Mouse (Mus musculus) limb, embryonic 12.5 days (tissue): ENCODE measurements at regions not wholly inside any gene's neighbourhood (a gene's known extent, or its start where the extent isn't known, plus 50 kb on each side); places are given as distances from the start of the nearest gene placed in this dataset.

Experiments
- ATAC-seq: fragments of 200-750 bp; cut with Nextera tagmentation; 2 replicates; pipeline ENCODE4 v1.8.0; 2017; ENCODE audit warnings: low read depth, moderate TSS enrichment; ENCODE audit not compliant: insufficient number of reproducible peaks, insufficient read depth, low FRiP score, low TSS enrichment
- H3K27ac ChIP-seq: fragments of 300-500 bp; sonication (generic); 2 replicates; pipeline ENCODE4 v1.5.1; 2016; ENCODE audit warnings: mild to moderate bottlenecking, moderate library complexity
- H3K27me3 ChIP-seq: fragments of 300-500 bp; sonication (generic); 2 replicates; pipeline ENCODE4 v1.6.1; 2016; ENCODE audit warnings: mild to moderate bottlenecking, moderate library complexity
- H3K36me3 ChIP-seq: fragments of 300-500 bp; sonication (generic); 2 replicates; pipeline ENCODE4 v1.6.1; 2016; ENCODE audit warnings: mild to moderate bottlenecking, moderate library complexity
- H3K4me1 ChIP-seq: fragments of 300-500 bp; sonication (generic); replicated peaks from 2 replicates; pipeline ENCODE4 v1.6.1; 2016
- H3K4me2 ChIP-seq: fragments of 300-500 bp; sonication (generic); 2 replicates; pipeline ENCODE4 v1.6.1; 2016; ENCODE audit warnings: mild to moderate bottlenecking, moderate library complexity
- H3K4me3 ChIP-seq: fragments of 300-500 bp; sonication (generic); replicated peaks from 2 replicates; pipeline ENCODE4 v1.5.1; 2016; ENCODE audit warnings: mild to moderate bottlenecking
- H3K9ac ChIP-seq: fragments of 300-500 bp; sonication (generic); replicated peaks from 2 replicates; pipeline ENCODE4 v1.6.1; 2016; ENCODE audit warnings: mild to moderate bottlenecking, moderate library complexity
- H3K9me3 ChIP-seq: fragments of 300-500 bp; sonication (generic); 2 replicates; pipeline ENCODE4 v1.6.1; 2016; ENCODE audit warnings: mild to moderate bottlenecking, moderate library complexity
- WGBS: fragments of 180-500 bp; shearing (Covaris S2); methylation state at CpG from one replicate; pipeline ENCODE4 v1.1.7; 2016; 5-methylcytosine and 5-hydroxymethylcytosine counted together

DNA sequence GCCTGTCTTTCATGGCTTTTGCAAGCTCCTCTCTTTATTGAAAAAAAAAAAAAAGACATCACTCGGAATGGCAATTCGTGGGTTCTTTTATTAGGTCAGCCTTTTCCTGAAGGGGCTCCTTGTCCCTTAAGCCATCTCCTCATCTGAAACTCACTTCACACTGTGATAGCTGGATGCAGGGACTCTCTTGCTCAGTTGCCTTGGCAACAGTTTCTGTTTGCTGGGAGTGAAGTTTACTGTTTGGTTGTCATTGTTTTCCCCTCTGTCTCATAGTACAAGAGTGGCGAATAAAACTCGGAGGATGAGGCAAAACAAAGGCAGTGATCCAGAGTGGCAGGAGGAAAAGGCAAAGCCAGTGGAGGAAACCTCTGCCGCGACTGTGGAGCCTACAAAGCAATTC, 194.6 kb downstream of the Brinp2 start:
- peaks cover 4% of the 10 kb centered on the region; the same call in 1 of the 2 replicates for H3K9me3 ChIP-seq
- no peak for ATAC-seq
- no peak overlapping the region for H3K27ac ChIP-seq
- H3K9ac ChIP-seq: no peak overlapping the region
- H3K4me3 ChIP-seq: no peak overlapping the region
- H3K36me3 ChIP-seq: no peaks in the 10 kb centered on the region
- no peak overlapping the region for H3K4me2 ChIP-seq
- no peaks in the 10 kb centered on the region for H3K27me3 ChIP-seq
- WGBS: 68% methylated on average over 6 of the region's 6 CpGs
- no peaks in the 10 kb centered on the region for H3K4me1 ChIP-seq

DNA sequence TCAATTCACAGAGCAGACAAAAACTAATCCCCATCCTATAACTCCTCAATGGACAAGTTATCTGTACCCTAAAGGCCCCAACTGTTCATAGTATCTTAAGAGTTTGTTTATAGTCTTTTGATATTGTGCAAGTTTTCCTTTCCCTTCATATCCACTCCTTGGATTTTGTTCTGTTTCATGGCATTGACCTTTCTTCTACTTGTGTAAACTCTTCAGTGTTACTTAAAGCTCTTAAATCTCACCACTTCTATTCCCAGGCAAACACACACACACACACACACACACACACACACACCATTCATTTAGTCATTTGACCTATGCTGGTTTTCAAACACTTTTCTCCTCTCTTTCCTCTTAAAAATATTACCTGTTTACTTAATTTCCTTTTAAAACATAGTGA, 192.7 kb downstream of the Brinp2 start:
- Histone ChIP-seq H3K4me1 (no peaks in the 10 kb centered on the region), H3K9ac (no peak overlapping the region), H3K27ac (no peak overlapping the region), H3K9me3 (peaks cover 4% of the 10 kb centered on the region; the same call in 1 of the 2 replicates), H3K4me3 (no peak overlapping the region), H3K27me3 (no peaks in the 10 kb centered on the region), H3K36me3 (no peaks in the 10 kb centered on the region), H3K4me2 (no peak overlapping the region)
- ATAC-seq: no peak

DNA sequence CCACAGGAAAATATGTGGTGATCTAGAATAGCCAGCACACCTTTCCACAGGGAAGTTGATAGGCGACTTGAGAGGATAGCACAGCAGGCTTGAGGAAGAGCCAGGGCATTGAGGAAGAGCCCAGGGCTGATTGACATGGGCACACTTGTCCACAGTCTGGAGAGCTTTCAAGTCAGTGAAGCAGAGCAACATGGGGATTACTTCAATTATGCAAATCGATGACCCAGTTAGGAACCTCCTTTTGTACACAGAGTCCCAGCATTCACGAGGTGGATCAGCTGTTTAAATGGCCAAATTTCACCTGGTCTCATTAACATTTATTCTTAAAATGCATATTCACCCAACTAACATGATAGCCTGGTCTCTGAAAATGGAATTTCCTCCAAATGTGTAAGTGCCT, 186.1 kb downstream of the Brinp2 start:
- no peak for ATAC-seq
- no peaks in the 10 kb centered on the region for H3K27me3 ChIP-seq
- H3K4me3 ChIP-seq: no peak overlapping the region
- H3K9ac ChIP-seq: no peak overlapping the region
- no peak overlapping the region for H3K27ac ChIP-seq
- no peak overlapping the region for H3K4me2 ChIP-seq
- no peaks in the 10 kb centered on the region for H3K36me3 ChIP-seq
- no peaks in the 10 kb centered on the region for H3K4me1 ChIP-seq
- 69% methylated on average over 3 of the region's 3 CpGs for WGBS
- peaks cover 4% of the 10 kb centered on the region; the same call in 1 of the 2 replicates for H3K9me3 ChIP-seq

DNA sequence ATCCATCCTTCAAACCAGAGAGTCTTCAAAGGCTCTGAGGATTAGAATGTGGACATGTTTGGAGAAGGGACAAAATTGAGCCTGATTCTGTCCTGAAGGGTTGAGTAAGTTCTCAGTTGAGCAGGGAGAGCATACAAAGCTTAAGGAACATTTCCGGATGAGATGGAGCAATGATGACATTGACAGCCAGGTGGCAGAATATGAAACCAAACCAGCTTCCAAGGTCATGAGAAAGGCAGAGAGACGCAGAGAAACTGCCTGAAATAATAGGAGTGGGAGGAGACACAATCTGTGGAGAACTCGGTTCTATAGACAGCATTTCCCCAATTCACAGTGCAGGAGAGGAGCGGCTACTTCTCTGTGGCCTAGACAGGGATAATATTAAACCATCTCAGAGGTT, 176.0 kb downstream of the Brinp2 start:
- no peaks in the 10 kb centered on the region for H3K9me3 ChIP-seq
- no peak overlapping the region for H3K27ac ChIP-seq
- H3K4me1 ChIP-seq: no peaks in the 10 kb centered on the region
- no peak for ATAC-seq
- H3K27me3 ChIP-seq: no peaks in the 10 kb centered on the region
- 77% methylated on average over 4 of the region's 4 CpGs for whole genome bisulfite sequencing
- H3K4me3 ChIP-seq: no peak overlapping the region
- H3K4me2 ChIP-seq: no peak overlapping the region
- no peak overlapping the region for H3K9ac ChIP-seq
- H3K36me3 ChIP-seq: no peaks in the 10 kb centered on the region

DNA sequence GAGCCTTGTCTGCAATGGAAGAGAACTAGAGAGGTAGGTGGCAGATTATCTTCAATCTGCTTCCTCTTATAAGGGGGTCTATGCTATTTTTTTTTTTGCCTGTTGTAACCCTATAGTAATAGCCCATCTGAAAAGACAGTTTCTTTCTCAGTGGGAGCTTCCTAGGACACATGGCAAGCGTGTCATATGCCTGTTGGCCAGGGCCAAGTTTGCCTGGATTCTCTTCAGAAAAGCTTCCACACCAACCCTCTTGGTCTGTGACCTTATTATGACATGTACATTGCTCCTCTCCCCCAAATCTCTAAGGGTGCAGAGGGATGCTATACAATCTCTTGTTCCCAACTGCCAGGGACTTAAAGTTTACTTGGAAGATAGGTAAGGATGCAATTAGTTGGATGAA, 174.8 kb downstream of the Brinp2 start:
- Histone ChIP-seq H3K9me3 (no peaks in the 10 kb centered on the region), H3K27ac (no peak overlapping the region), H3K9ac (no peak overlapping the region), H3K36me3 (no peaks in the 10 kb centered on the region), H3K4me3 (no peak overlapping the region), H3K4me2 (no peak overlapping the region), H3K4me1 (no peaks in the 10 kb centered on the region), H3K27me3 (no peaks in the 10 kb centered on the region)
- WGBS: 82% methylated on average over 1 of the region's 1 CpGs
- ATAC-seq: no peak

DNA sequence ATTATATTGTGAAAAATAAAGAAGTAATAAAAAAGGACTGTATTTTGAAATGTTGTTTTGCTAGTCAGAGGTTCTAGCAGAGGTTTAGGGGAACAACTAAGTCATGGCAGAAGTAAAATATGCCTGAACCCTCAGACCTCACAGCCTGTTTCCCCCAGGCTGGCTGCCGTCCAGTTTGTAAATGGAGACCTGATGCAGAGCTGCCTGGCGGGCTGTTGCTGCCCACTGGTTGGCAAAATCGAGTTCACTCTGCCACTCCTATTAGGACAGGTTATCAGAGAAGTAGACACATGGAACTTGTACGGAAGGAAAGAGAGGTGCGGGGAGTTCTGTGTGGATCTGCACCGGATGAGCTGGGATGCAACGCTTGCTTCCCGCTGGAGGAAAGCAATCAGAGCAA, 168.5 kb downstream of the Brinp2 start:
- Histone ChIP-seq H3K4me2 (no peak overlapping the region), H3K9me3 (no peaks in the 10 kb centered on the region), H3K36me3 (no peaks in the 10 kb centered on the region), H3K9ac (no peak overlapping the region), H3K4me3 (no peak overlapping the region), H3K4me1 (no peaks in the 10 kb centered on the region; the same call in 1 of the 2 replicates), H3K27me3 (no peaks in the 10 kb centered on the region), H3K27ac (no peak overlapping the region)
- 74% methylated on average over 8 of the region's 8 CpGs for WGBS
- ATAC-seq: no peak

DNA sequence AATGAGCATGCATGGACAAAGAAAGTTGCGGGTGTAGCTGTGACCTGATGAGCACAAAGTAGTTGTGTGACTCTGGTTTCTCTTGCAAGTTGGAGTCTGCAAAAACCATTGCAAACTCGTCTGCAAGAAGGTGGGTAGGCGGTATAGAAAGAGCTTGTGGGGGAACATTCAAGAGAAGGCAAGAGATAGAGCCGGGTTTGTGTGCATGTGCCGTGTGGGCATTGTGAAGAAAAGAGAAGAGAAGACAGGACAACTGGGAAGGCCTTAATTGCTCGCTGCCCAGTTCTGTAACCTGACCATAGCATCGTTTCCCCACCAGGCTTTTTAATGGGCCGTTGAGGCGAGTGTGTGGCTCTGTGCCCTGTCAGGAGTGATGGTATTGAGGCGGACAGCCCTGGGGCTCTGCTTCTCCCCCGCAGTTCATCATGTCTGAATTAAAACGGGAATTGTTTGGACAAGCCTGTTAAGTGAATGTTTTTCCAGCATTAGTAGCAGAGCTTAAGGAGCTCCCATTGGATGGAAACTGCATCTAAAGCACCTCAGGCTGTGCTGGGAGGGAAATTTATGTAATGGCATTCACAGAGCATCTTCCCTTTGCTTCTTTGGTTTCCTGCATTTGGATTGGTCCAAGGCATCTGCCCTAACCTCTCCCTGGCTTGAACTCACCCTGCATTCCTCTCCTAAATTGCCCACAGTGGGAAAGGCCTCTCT, 163.1 kb downstream of the Brinp2 start:
- no peak overlapping the region for H3K4me3 ChIP-seq
- no peak; the same call in 1 of the 2 replicates for ATAC-seq
- no peaks in the 10 kb centered on the region for H3K27me3 ChIP-seq
- no peak overlapping the region for H3K9ac ChIP-seq
- H3K27ac ChIP-seq: no peak overlapping the region
- no peaks in the 10 kb centered on the region for H3K9me3 ChIP-seq
- no peak overlapping the region for H3K4me2 ChIP-seq
- WGBS: 37% methylated on average over 12 of the region's 12 CpGs
- H3K36me3 ChIP-seq: no peaks in the 10 kb centered on the region
- peaks cover 17% of the 10 kb centered on the region for H3K4me1 ChIP-seq

DNA sequence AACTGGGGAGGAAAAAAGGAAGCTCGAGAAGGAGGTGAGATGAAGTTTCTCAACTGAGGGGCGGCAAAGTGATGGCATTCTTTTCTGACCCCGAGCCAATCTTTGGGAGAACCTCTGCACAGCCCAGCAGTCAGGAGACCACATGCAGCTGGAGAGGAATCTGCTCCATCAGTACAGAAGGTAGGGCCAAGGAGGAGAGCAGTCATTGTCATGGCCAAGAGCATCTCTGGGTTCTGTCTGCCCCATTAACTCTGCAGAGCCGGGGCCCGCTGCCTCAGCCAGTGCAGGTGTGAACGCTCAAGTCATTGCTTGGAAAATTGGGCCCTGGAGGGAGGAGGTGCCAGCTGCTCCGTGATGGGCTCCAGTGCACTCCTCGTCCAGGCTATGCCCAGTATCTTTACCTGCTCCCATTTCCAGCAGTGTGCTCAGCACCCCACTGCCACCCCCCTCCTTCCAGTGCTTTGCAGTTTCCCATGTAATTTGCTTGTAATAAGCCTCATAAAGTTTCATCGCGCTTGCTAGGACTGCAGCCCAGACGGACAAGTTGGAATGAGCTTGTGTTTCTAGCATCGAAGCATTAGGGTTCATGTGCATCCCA, 162.1 kb downstream of the Brinp2 start:
- Histone ChIP-seq H3K4me2 (no peak overlapping the region), H3K36me3 (no peaks in the 10 kb centered on the region), H3K4me3 (no peak overlapping the region), H3K27ac (0 out of 2 replicates have a peak overlapping the region, but pooled peaks have one; percentile 2), H3K9ac (no peak overlapping the region), H3K4me1 (peaks cover 17% of the 10 kb centered on the region), H3K9me3 (no peaks in the 10 kb centered on the region), H3K27me3 (no peaks in the 10 kb centered on the region)
- WGBS: 47% methylated on average over 12 of the region's 12 CpGs
- ATAC-seq: peak; percentile 66; the same call in 1 of the 2 replicates
